Mouse (Mus musculus) testis, adult 2 months (tissue): Measurements from ENCODE around the gene Slc39a11. TPM values are rescaled to one million over a fixed set of nuclear protein-coding genes. Genes with fewer than 3 reads are reported as not detected.

ENCODE experiments used
- H3K27ac ChIP-seq: fragments of 200-500 bp; 2 replicates; pipeline ENCODE4 v1.5.1; 2012; ENCODE audit warnings: low read depth, low read length; ENCODE audit not compliant: control insufficient read depth, insufficient read depth
- H3K27me3 ChIP-seq: fragments of 200-500 bp; 2 replicates; pipeline ENCODE4 v1.6.1; 2012; ENCODE audit warnings: mild to moderate bottlenecking, low read length, moderate library complexity; ENCODE audit not compliant: control insufficient read depth, insufficient read depth
- H3K36me3 ChIP-seq: fragments of 200-500 bp; 2 replicates; pipeline ENCODE4 v1.6.1; 2012; ENCODE audit warnings: mild to moderate bottlenecking, low read length; ENCODE audit not compliant: control insufficient read depth, insufficient read depth
- H3K4me1 ChIP-seq: fragments of 200-500 bp; 2 replicates; pipeline ENCODE4 v1.6.1; 2012; ENCODE audit warnings: low read length; ENCODE audit not compliant: control insufficient read depth, insufficient read depth
- H3K4me3 ChIP-seq: fragments of 200-500 bp; 2 replicates; pipeline ENCODE4 v1.5.1; 2012; ENCODE audit warnings: low read depth, mild to moderate bottlenecking, low read length, moderate library complexity, mixed read lengths; ENCODE audit not compliant: control insufficient read depth
- CTCF ChIP-seq: fragments of 200-500 bp; IDR thresholded peaks from 2 replicates; pipeline ENCODE4 v1.5.1; 2012; ENCODE audit warnings: low read depth, mild to moderate bottlenecking, inconsistent platforms, low read length, moderate library complexity; ENCODE audit not compliant: control insufficient read depth, insufficient read depth, insufficient replicate concordance
- POLR2A ChIP-seq: fragments of 200-500 bp; IDR thresholded peaks from 2 replicates; pipeline ENCODE4 v1.6.1; 2012; ENCODE audit warnings: low read depth, mild to moderate bottlenecking, inconsistent platforms, low read length, moderate library complexity; ENCODE audit not compliant: control insufficient read depth
- polyA plus RNA-seq: library from polyadenylated mRNA; depleted of rRNA; stranded (reverse); fragments of >200 nt; gene quantifications from 2 replicates; pipeline ENCODE4 v1.2.3, GENCODE M21; 2012

Slc39a11 gene
- polyA plus RNA-seq, 1 experiment = 8.9 TPM

DNA sequence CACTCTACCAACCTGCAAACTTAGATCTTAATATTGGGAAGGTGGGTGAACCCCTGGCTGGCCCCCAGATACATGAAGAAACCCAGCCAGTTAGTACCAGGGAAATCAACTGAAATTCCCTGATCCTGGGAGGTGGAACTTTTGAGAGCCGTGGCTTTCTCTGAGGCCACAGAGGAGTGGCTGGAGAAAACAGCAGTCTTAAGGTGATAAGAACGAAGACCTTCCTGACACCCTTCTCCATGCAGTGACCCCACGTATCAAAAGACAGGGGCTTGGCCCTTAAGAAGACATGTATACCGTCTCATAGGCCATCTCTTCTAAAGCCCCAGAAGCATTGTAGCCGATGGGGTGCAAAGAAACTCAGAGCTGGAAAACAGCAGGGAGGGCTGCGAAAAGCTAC is 146.9 kb downstream of the Slc39a11 start:
- Histone ChIP-seq H3K36me3 (no peaks in the 10 kb centered on the region), H3K27ac (no peak overlapping the region), H3K4me3 (no peak overlapping the region), H3K27me3 (no peaks in the 10 kb centered on the region), H3K4me1 (no peaks in the 10 kb centered on the region)
- no peak for TF ChIP-seq CTCF
- TF ChIP-seq POLR2A = no peak

DNA sequence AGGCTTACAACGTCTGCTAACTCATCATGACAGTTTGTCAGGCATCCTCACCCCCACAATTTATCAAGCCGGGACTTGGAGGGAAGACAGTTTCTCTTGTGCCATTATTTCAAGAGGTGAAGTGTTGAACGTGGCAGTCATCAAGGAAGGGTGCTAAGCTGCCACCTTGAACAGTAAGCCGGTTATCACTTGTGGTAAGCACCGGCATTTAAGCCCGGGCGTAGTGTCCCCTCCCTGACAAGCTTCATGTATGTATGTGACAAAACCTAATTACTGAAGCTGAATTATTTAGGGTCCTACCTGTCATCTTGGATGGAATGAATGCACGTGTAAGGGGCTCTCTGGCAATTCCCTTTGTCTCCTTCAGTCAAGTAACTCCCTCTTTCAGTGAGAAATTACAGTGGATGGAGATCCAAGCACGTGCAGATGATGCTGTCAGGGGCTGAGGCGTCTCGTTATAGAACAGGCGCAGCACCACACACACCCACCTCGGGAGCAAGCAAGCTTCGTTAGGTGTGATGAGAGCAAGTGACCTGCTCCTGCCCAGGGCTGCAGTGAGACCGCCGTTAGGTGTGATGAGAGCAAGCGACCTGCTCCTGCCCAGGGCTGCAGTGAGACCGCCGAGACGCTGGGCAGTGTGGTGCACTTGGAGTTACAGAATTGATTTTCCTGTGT is 149.1 kb downstream of the Slc39a11 start:
- no peaks in the 10 kb centered on the region for H3K4me1 ChIP-seq
- H3K27ac ChIP-seq = no peak overlapping the region
- no peak overlapping the region for H3K4me3 ChIP-seq
- no peaks in the 10 kb centered on the region for H3K36me3 ChIP-seq
- TF ChIP-seq POLR2A (no peak), CTCF (no peak)
- H3K27me3 ChIP-seq = no peaks in the 10 kb centered on the region

DNA sequence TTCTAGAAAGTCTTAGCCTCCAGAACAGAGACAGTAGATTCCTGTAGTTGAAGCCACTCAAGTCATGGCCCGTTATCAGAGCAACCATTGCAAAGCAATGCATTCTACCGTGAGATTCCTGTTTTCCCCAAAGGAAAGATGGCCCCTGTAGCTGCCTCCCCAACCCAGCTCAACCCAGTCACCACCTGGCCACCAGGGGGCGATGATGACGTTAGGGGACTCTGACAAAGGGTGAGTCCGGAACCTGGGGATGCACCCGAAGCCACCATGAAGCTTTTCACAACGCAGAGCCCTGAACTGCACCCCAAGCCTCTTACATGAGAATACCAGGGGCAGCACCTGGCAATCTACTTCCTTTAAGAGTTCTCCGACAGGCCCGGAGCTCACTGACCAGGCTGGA is 151.0 kb downstream of the Slc39a11 start:
- H3K27ac ChIP-seq = no peak overlapping the region
- H3K4me3 ChIP-seq = no peak overlapping the region
- no peaks in the 10 kb centered on the region for H3K36me3 ChIP-seq
- TF ChIP-seq POLR2A (no peak), CTCF (peak; percentile 70; the same call in 1 of the 2 replicates)
- no peaks in the 10 kb centered on the region for H3K27me3 ChIP-seq
- H3K4me1 ChIP-seq = no peaks in the 10 kb centered on the region

DNA sequence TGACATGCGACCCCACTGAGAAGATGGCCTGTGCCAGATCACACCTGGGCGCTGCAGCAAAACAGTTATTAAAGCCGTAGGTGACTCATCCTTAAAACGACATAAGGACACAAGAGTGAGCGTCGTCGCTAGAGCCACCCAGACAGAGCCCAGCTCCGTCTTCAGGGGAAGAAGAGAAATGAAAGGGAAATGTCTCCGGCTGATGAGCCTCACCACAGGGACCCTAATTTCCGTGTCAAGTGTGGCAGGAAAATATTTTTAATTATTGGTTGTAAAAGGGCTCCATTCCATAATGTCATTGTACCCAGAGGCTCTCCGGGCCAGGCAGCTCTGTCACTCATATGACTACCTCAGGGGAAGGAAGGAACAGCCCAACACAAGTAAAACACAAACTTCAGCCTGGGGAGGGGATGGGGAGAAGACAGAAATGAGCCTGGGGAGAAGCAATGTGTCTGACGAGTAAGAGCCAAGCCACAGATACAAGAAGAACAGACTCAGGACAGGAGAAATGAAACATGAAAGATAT is 155.8 kb downstream of the Slc39a11 start:
- TF ChIP-seq CTCF = no peak
- Histone ChIP-seq H3K4me1 (no peaks in the 10 kb centered on the region), H3K4me3 (no peak overlapping the region), H3K27me3 (no peaks in the 10 kb centered on the region), H3K36me3 (no peaks in the 10 kb centered on the region), H3K27ac (no peak overlapping the region)

DNA sequence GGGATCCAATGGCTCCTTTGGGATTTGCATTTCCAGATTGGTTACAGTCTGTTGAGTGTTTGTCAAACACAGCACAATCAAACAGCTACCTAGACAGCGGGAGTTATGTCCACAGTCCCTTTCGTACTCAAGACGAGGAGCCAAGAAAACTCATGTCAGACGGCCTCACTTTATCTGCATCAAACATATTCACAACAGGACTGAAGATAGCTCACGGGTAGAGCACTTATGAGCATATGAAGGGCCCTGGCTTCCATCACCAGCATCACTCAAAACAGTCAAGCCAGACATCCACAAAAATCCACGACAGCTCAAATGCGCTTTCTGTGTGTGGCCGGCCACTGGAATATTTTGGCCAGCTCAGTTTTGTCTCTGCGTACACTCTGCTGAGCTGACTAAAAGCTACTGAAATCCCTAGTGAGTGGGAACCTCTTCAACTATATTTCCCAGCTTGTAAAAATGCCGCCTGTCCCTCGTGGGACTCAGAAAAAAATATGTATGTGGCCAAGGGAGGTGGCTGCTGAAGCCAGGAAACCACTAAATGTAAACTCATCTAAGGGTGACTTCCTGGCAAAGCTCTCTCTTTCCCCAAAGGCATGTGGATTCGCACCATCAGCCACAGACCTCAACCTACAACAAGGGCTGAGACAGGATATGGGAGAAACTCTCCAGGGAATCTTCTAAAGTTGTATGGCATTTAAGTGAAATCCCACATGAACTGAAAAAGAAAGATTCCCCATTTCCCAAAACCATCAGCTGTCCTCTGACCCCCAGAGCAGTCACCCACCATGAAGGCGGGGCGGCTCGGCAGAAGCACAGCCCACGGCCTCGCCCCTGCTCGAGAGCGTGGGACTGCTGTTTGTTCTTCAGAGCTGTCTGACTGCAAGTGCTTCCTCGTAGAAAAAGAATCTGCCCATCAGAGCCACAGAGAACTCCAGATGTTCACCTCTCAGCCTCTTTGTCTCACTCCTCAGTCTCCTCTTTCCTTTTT is 159.1 kb downstream of the Slc39a11 start:
- Histone ChIP-seq H3K27me3 (no peaks in the 10 kb centered on the region), H3K36me3 (no peaks in the 10 kb centered on the region), H3K4me1 (no peaks in the 10 kb centered on the region), H3K27ac (no peak overlapping the region), H3K4me3 (no peak overlapping the region)
- TF ChIP-seq POLR2A (no peak), CTCF (no peak)

DNA sequence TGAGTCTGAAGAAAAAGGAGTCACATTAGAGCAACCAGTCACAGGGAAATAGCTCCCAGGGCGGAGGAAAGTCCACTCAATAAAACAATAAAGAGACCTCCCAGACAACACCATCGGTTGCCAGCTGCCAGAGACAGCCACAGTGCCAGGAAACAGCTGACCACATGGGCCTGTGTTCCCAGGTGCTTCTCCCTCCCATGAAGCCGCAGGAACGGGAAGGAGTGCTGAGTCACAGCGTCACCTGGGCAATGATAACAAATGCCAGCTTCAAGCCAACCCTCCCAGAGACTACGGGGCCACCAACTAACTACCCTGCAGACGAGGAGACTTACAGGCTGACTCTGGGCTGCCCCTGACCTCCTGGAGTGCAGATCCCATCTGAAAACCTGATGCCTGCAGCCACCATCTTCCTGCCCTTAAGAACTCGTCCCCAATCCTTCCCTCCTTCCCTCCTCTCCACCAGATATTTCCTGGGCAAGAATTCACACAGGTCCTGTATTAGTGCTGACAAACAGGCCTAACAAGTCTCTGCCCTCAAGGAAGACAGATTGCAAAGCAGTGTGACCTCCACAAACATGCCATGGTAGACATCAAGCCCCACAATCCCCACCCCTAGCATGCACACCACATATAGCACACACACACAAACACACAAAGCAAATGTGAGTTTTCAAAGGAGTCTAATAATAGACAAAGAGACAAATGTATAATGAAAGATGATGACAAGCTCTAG is 162.1 kb downstream of the Slc39a11 start:
- Histone ChIP-seq H3K4me3 (no peak overlapping the region), H3K27me3 (no peaks in the 10 kb centered on the region), H3K36me3 (no peaks in the 10 kb centered on the region), H3K4me1 (no peaks in the 10 kb centered on the region), H3K27ac (no peak overlapping the region)
- no peak for TF ChIP-seq CTCF
- no peak for TF ChIP-seq POLR2A
